Mouse (Mus musculus) lung, postnatal 25 days (tissue): ENCODE measurements around the gene Mgat2.
A peak's percentile ranks its signal among the peaks of the same experiment; 100 is the strongest.
"Not testable (repeated sequence)": the region's sequence is repeated elsewhere in the genome, so short reads cannot be mapped to it uniquely, and the experiment has no call there.

Experiments used
- DNase-seq: peaks from one replicate; pipeline ENCODE4 v3.0.0; 2022; ENCODE audit warnings: low spot score

Mgat2 gene

GRCm38 (mm10) chr12:69183583-69184308 lies at the start of gene Mgat2, which contains the start of gene Rpl36al:
Gene Mgat2, plus strand, starts transcription at chr12:69184157.
Gene Rpl36al, minus strand, starts transcription at chr12:69184083.
- DNase-seq: peak; percentile 99

- DNase-seq: no peak
Observed at GRCm38 (mm10) chr12:69139201-69139600, 44.8 kb upstream of the Mgat2 start.

DNA sequence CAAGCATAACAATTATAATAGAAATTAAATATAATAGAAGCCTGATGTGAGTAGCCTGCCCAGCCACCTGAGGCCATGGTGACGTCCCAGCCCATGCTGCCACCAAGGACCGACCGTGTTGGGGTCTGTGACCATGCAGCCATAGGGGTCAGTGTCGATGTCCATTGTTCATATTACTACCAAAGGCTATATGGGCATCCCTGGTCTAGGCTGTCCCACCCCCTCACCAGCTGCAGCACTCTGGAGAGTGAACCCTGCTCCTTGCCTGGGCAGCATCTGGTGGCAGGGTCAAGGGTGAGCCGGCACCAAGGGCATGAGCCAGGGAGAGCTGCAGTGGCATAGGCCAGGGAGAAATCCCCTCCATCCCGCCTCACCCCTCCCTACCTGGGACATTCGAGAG lies 44.1 kb upstream of the Mgat2 start:
- DNase-seq: no peak

DNA sequence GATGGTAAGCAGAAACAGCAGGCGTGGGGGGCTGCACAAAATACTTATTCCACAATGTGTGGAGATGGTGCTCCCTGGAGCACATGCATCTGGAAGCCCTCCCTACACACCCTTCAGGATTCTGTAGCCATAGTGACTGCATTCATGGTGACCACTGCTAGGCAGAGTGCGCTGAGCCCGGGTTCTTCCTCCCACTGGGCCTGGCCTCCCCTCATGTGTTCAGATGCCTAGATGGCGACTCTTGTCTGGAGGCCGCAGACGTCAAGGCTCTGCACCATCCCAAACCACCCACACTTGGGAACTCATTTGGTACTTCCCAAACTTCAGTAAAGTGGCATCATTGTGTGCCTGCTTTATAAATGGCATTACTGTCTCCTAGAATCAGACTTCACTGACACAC lies 40.5 kb upstream of the Mgat2 start:
- no peak for DNase-seq

- no peak for DNase-seq
Observed at GRCm38 (mm10) chr12:69147166-69147735, 36.7 kb upstream of the Mgat2 start.

DNA sequence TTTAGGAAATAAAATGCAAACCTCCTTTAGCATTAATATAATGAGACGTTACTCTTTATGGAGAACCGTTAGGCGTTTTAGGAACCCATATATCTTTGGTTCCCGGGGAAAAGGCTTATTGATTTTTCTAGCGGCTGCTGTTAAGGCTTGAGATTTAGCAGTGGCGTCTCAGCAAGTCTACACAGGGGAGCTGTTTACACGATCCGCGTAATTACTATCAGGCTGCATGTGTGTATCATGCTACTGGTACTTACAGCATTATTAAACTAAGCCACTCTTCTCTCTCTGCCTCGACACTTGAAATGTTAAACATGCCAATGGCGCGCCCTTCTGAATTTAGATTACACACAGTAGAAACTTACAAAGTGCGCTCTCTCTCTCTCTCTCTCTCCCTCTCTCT lies 33.9 kb upstream of the Mgat2 start:
- no peak for DNase-seq

DNA sequence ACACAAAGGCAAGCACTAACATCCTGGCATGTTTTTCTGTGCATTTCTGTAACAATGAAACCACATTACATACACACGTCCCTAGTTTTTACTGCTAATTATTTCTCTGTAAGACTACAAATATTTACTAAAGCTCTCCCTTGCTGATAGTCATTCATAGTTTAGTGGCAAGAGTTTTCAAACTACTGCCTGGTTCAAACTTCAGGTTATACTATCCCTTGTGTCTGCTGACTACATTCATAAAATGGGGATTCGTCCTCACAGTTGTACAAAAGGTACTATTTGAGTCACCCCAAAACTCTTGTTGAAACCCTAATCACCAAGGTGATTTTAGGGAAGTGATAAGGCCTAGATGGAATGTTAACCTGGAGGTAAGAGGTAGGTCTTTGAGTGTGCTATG lies 28.0 kb upstream of the Mgat2 start:
- DNase-seq: no peak

- DNase-seq: no peak
Observed at GRCm38 (mm10) chr12:69156436-69156835, 27.5 kb upstream of the Mgat2 start.

- DNase-seq: no peak
Observed at GRCm38 (mm10) chr12:69157107-69157506, 26.9 kb upstream of the Mgat2 start.

DNA sequence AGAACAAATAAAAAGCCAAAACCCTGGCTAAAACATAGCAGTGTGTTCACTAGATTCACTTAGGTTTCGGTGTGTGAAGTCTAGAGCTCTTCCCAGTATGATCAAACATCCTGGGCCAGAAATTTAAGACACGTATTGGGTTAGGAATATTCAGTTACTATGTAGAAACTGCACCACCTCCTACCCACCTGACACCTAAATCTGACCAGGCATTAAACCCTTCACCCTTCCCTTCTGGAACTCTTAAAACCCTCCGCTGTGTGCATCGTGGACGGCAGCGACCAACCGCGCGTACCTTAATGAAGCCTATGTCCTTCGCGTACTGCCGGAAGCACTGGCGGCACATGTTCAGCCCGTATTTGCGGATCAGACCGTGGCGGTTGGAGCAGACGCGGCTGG lies 25.6 kb upstream of the Mgat2 start:
- DNase-seq: no peak

- peak; percentile 97 for DNase-seq
Observed at GRCm38 (mm10) chr12:69158765-69159577, 25.0 kb upstream of the Mgat2 start, which contains the start of gene Rps29. Gene Rps29, minus strand, starts transcription at chr12:69159186.

- peak; percentile 39 for DNase-seq
Observed at GRCm38 (mm10) chr12:69159578-69159940, 24.4 kb upstream of the Mgat2 start.

DNA sequence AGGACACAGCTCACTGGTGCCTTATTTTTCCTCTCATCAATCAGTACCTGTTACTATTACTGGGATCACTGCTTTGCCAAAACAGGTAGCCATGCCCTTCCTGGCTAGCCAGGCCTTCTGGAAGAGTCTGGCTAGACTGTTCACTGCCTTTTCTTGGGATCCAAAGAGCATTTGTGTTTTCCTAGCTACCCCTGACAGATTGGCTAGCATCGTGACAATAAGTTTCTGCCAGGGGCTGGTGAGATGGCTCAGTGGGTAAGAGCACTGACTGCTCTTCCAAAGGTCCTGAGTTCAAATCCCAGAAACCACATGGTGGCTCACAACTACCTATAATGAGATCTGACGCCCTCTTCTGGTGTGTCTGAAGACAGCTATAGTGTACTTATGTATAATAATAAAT lies 23.3 kb upstream of the Mgat2 start:
- not testable (repeated sequence) for DNase-seq

DNA sequence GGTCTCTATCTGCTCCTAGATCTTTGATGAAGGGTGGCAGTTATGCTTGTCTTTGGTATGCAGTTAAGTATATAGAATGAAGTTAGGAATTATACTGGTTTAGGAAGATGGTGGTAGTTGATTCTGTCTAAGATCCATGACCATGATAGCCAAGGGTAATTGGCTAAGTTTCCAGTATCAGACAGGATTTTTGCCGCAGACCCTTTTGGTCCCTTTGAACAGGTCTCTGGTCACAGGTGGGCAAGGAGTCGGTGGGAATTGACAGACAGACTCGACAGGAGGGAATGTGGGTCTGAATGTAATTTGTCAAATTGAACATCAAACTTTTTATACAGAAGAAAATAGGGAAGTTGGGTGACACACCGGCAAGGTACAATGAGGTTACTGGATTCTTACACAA lies 20.4 kb upstream of the Mgat2 start:
- DNase-seq: not testable (repeated sequence)

DNA sequence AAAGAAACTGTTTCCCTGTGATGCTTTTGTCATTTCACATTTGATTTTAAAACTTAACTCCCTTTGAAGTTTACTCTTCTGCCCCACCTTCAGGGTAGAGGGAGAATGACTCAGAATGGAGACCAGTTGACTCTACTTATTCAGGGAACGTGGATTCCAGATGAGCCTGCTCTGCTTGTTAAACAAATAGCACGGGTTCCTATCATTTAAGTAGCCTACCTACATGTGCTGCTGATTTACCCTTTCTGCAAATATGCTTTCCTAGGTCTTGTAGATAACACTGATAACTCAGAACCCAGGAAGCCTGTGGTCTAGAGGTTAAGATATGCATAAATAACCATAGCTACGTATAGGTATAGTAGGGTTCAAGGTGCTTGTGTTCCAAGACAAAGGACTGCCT lies 19.1 kb upstream of the Mgat2 start:
- no peak for DNase-seq

- not testable (repeated sequence) for DNase-seq
Observed at GRCm38 (mm10) chr12:69166861-69167581, 16.9 kb upstream of the Mgat2 start.

DNA sequence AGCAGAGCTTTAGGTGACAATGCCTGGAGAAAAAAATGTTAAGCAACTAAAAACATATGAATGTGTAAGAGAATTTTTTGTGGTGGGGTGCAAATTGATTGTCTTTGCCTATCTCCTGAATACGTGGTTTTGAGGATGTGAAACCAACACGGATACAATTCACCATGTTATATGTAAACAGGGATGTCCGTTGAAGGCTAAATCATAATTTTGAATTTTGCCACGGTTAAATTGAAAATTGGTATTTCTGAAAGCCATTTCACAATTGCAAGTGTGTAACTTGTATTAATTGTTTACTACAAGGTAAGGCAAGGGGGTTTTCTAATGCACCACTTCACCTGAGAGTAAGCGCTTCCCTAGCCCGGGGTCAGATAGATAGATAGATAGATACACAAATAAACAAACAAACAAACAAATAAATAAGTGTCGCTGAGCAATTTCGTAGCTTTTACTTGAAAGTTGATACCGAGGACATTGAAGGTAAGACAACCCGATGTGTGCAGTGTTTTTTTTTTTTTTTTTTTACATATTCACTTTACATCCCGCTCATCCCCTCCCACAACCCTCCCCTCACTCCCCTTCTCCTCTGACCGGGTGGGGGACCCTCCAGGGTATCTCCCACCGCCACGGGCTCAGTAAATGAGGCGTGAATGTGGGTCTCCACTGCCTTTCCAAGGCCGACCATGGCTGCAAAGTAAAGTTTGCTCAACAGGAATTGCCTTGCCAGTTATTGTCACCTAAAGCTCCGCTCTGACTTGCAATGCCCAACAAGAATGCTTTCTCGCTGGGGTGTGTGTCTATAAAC lies 16.1 kb upstream of the Mgat2 start:
- no peak for DNase-seq

DNA sequence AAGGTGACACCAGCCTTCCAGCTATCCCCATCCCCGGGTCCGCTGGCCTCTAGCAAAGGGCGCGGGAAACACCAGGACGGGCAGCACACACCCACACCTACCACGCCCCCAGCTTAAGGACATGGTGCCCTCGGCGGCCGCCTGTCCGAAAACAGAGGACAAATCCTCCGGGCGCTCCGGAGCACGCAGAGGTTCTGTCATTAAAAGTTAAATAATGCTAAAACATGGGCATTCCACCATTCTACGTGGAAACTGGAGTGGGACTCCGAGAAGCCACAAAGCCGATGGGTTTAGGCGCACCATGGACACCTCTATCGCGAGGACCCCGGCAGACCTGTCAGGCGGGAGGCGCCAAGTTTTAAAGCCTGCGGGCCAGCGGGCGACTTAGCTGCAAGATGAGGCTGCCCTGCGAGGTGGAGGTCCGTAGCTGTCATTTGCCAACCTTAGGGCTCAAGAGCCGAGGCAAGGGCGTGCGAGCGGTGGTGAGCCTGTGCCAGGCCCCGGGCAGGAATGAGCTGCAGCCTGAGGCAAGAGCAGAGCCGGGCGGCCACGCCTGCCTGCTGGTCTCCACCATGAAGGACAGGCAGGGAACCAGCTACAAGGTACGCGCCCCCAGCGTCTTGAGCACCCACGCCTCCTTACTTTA lies 15.4 kb upstream of the Mgat2 start, which contains the start of gene Lrr1:
Gene Lrr1 (plus strand): TSS at position 354 of the 646 bp plus-strand sequence.
- peak; percentile 84 for DNase-seq

DNA sequence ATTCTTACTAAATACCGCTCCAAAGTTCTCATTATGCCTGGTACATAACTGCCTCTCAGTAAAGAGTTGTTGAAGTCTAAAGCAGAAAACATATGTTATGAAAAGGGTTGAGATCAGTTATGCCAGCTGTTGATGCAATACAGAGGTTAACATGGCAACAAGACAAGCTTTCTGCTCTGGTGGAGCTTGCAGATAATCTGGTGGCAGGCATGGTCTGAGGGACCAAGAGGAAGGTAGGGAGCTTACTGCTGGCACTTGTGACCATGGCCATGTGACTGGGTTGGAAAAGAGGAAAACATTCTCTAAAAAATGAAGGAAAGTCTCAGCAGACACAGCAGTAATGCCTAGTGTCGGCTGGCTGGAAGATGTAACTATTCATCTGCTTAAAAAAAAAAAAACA lies 12.7 kb upstream of the Mgat2 start:
- DNase-seq: no peak

GRCm38 (mm10) chr12:69175975-69176374 lies 8.0 kb upstream of the Mgat2 start:
- DNase-seq: no peak

- DNase-seq: no peak
Observed at GRCm38 (mm10) chr12:69177526-69177925, 6.4 kb upstream of the Mgat2 start.
